Mouse (Mus musculus): Measurements from ENCODE around the gene 1700003F12Rik.

Gene 1700003F12Rik

DNA sequence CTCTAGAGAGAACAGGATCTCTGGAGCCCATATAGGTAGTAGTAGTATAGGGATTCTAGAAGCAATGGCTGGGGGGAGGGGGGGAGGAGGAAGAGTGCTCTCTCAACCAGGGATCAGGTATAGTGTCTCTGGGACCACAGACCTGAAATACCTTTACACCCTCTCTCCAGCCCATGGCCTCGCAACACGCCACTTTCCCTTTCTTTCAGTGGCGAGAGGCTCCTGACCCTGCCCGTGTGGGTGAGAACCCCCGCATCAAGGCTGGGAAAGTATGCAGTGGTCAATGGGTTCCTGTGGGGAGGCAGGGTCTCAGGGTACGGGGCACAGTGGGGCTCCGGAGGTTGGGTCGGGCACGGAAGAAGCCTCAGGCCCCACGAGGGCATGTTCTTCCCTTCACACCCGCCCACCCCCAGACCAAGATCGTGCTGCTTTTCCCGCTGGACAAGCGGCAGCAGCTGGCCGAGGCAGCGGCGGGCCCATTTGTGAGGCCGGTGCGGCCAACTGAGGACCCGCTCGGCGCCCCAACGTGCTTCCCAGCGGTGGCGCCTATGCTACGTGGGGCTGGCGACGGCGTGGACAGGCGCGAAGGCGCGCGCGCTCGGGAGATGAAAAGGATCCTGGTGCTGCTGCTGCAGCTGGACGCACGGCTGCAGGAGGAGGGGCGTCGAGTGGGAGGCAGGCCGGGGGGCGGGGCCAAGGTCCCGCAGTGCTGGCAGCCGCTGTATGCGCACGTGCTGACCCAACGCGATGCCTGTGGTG is 2.4 kb downstream of the 1700003F12Rik start:
- DNase-seq (ENCODE audit: extremely low spot score, low spot score): peak; percentile 83

DNA sequence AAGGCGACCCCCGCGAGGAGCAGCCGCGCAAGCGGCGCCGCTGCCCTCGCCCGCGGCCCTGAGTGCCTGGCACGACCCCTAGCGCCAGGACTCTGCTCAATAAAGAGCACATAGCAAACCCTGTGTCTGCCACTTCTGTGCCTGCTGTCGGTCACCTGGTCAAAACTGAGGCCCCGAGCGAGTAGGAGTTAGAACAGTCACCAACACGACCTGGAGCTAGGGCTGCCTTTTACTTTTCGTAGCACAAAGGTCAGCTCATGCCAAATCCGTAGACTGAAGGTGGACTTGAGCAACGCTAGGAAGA is 3.0 kb downstream of the 1700003F12Rik start:
- DNase-seq (ENCODE audit: extremely low spot score, low spot score): no peak

DNA sequence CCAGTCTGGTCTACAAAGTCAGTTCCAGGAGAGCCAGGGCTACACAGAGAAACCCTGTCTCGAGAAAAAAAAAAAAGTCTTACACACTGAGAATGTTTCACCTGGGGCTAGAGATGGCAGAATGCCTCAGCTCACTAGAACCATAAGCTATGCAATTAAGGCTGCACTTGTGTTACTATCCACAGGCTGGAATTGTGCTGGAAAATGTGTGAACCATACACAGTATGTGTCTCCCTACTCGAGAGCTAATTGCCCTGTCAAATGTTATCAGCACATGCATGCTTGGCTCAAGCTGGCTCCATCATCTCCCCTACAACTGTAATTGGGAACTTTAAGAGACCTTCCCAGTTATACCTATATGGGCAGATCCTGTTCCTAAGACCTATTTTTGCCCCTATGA is 4.1 kb downstream of the 1700003F12Rik start:
- DNase-seq (ENCODE audit: extremely low spot score, low spot score): no peak

DNA sequence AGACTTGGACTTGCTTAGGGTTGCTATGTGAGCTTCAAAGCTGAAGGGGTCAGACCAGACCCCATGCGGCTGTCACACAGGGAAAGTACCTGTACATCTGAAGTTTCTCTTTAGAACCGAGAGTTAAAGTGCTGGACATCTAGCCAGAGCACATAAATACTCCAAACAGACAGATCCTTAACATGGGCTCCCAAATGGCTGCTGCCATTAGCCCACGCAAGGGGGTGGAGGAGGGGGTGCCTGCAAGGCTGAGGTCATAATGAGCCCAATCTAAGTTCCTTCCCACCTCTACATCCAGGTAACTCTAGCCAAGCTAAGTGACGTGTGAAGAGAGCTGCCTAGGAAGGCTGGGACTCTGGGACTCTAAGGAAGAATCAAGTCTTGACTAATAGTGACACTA is 4.6 kb downstream of the 1700003F12Rik start, which contains the start of gene Actl10:
TSS of gene Actl10 (plus strand) at position 301 of the 400 bp plus-strand sequence.
- no peak for DNase-seq (ENCODE audit: extremely low spot score, low spot score)

DNA sequence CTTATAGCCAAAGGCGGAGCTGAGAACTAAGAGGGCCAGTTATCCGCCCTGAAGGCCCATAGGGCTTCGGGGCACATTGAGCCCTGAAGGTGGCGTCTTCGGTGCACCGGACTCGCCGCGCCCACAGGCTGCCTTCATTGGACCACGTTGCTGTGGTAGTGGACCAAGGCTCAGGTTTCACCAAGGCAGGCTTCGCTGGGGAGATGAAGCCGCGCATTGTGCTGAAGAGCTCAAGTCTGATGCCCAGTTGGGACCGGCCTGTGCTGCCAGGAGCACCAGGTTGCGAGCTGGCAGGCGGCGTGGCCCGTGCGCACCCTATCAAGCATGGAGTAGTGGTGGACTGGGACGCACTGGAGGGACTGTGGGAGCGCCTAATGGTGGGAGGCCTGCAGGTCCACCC is 5.0 kb downstream of the 1700003F12Rik start:
- DNase-seq (ENCODE audit: extremely low spot score, low spot score): no peak

DNA sequence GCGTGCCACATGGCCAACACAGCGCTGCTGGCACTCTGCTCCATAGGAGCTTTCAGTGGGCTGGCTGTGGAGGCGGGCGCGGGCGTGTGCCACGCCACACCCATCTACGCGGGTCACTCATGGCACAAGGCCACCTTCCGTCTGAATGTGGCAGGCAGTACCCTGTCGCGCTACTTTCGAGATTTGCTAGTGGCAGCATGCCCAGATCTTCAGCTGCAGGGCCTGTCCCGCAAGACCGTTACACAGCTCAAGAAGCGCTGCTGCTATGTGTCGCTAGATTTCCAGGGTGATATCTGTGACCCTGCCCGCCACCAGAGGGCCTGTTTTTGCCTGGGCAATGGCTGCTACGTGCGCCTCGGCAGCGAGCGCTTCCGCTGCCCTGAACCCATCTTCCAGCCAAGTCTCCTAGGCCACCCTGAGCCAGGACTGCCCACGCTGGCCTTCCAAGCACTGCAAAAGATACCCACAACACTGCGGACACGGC is 5.6 kb downstream of the 1700003F12Rik start:
- DNase-seq (ENCODE audit: extremely low spot score, low spot score): peak; percentile 61

DNA sequence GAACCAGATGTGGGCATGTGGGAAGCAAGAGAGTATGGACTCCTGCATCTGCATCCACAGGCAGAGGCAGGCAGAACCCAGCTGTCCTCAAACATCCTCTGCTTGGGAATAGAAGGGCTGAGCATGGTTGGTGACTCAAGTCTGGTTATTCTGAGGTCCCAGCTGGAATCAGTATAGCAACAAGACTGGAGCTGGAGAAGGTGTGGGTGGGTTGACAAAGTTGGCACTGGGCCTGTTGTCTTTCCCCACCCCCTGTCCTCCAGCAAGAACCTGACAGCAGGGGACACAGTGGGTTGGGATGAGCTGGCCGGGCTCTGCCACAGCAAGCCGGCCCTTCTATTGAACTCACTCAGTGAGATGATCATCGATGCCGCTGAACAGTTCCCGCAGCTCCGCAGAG is 8.3 kb downstream of the 1700003F12Rik start:
- DNase-seq (ENCODE audit: extremely low spot score, low spot score): no peak

DNA sequence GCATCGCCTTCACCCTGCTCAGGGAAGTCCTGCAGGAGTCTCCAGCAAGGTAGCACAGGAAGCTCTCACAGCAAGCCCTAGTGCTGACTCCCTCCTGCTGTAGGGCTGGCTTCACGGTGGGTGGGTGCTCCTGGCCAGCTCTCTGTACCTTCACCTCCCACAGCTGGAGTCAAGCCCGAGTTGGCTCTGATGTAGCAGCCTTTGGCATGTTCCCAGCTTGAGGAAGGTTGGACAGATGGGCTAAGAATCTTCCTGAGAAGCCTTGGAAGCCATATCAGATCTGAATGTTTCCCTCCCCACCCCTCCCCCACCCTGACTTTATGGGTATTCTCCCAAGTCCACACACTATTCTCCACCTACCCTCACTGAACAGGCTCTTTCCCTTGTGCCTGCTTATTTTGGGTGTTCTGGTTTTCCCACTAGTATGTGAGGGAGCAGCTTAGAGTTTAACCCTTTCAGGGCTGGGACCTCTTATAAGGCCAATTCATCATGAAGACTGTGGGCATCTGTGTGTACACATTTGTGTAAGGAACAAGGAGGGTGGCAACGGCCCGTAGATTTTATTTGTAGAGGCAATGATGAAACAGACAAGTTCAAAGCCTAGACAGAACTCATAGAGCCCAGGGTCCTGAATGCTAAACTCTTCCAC is 10.4 kb downstream of the 1700003F12Rik start:
- no peak for DNase-seq (ENCODE audit: extremely low spot score, low spot score)

DNA sequence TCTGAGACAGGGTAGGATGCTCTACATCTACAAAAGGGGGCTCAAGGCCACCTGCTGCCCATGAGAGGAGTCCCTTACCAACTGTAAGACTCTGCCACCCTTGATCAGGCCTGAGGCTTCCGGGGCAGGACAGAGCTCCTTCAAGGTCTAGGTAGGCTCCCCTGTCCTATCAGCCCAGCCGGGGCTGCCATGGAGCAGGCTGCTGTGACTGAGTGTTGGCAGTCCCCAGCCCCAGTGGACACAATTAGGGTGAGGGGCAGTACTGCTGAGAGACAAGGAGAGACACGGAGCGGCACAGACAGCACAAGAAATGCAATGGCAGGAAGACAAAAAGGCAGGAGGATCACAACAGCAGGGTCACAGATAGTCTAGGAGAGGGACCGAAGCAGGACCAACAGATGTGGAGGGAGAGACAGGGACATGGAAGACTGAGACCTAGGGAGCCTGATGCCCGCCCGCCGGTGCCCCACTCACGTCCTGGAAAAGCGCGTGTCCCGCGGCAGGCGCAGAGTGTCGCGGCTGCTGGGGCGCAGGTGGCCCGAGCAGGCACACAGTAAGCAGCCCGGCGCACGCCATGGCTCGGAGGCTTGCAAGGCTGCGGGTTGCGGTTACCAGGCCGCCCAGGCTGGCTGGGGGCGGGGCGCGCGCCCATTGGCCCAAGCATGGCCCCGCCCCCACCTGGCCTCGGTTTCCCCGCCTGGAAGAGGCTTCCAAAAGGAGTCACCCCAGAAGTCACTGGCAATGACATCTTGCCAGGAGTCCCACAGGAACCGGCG is 11.6 kb downstream of the 1700003F12Rik start, which contains the start of gene Necab3:
TSS of gene Necab3 (minus strand) at position 627 of the 776 bp plus-strand sequence.
- peak; percentile 57 for DNase-seq (ENCODE audit: extremely low spot score, low spot score)

DNA sequence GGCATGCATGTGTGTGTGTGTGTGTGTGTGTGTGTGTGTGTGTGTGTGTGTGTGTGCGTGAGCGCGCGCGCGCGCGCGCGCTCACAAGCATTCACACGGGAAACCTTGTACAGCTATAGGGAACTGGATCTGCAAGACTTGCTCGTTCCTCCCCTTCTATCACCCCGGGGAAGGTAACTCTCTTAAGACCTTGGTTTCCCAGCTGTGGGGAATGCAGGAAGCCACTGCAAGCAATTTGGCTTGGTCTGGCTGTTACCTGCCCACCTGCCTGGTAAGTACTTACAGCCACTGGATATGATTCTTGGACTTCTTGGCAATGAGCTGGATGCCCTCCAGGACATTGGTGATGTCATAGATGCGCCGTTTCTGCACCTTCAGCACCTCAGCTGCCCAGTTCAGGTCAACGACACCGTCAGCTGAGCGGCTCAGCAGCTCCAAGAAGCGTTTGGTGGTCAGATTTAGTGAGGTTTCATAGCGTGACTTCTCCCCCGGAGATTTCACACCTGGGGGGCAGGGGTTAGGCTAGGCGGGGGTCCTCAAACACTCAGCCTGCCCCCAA is 16.8 kb downstream of the 1700003F12Rik start:
- no peak for DNase-seq (ENCODE audit: extremely low spot score, low spot score)

DNA sequence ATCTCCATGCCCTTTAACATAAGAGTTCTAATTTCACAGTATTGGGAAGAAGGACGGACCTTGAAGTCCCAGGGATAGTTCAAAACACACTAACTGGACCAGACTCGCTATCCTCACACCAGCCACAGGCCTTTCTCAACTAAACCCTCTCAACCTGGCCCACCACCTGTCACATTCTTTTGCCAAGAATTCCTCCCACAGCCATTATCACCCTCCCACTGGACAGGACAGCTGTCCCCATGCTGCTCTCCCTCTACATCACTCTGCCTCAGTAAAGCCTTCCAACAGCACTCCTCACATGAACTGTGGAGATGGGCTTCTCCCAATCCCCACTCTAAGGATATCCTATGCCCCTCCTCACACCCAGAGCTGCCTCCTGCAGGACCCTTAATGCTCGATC is 18.7 kb downstream of the 1700003F12Rik start:
- no peak for DNase-seq (ENCODE audit: extremely low spot score, low spot score)

DNA sequence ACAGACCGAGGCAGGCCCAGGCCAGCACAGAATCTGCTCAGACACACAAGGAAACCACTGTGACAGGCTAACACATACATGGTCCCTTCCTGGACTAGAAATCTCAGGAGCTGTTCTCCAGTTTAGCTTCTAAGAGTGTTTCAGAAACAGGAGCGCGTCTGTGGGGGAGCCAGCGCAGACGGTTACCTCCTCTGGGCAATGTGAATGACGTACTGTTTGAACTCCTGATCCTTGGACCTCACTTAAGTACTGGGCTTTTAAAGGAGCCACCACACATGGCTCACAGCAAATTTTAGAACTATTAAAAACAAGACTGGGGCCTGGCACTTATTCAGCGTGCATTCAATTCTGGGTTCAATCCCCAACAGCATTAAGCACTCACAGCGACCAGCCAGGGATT is 19.8 kb downstream of the 1700003F12Rik start:
- DNase-seq (ENCODE audit: extremely low spot score, low spot score): no peak

DNA sequence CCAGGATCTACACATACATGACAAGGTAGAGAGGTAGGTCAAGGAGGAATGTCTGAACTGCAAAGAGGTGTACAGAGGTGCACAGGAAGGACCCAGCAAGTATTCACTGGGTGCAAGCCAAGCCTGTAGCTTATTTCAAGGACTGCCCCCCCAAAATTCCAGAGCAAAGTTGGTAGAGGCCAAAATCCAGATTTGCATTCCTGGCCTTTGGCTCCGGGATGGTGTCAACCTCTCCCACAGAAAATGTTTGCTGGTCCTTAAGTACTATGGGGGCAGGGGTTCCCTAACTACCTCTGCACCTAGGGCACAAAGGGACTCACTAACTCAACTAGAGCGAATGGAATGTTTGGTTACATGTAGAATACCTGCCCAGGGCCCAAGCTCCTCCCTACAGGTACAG is 20.9 kb downstream of the 1700003F12Rik start:
- no peak for DNase-seq (ENCODE audit: extremely low spot score, low spot score)

DNA sequence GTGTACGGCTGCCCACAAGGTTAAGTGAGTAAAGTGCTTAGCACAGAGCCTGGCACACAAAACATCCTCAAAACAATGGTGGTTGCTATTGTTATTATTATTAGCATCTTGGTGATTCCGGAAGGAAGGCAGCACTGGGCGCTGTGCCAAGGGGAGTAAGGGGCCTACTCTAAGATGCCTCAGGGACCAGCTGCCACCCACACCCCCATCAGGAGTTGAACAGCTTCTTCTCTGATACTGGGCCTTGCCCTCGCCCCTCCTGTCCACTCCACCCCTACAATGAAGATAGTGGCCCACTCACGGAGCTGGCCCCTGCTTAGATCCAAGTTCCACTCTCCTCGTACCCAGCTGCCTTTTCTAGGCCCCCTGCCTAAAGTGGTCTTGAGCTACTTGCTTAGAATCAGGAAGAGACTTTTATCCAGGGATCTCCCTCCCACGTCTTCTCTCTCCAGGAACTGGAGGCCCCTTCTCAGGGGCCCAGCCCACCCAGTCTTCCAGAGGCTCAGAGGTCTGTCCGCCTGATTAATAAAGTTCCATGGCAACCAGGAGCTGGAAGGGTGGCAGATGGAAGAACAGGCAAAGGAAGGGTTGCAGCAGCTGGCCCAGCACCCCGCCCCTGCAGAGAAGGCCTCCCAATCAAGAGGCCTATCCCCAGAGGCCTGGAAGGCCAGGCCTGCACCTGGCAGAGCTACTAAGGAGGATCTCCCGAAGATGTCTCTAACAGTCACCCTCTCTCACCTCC is 21.6 kb downstream of the 1700003F12Rik start:
- DNase-seq (ENCODE audit: extremely low spot score, low spot score): peak; percentile 62

DNA sequence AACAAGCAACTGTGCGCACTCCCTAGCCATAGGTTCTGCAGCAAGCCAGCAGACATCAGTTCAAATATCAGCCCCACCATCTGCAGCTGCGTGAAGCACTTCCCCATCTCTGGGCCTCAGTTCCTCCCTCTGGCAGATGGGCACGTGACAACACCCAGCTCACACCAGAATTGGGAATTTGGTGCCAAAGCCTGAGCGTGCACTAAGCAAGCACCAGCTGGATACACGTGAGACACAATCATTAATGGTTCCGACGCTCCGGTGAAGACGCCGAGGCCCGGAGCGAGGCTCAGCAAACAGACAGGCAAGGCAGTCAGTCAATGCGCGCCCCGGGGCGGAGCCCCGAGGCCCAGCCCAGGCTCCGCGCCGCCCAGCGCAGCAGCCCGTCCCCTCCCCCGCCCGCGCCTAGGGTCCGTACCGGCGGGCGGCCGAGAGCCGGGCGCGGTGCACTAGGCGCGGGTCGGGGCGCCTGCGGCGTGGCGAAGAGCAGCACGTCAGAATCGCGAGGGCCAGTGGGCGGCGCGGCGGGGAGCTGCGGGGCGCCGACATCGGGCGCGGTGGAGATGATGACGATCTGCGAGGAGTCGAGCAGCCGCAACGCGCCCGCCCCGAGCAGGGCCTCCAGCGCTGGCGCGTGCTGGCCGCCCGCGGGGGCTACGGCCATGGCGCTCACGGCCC is 22.3 kb downstream of the 1700003F12Rik start:
- peak; percentile 76 for DNase-seq (ENCODE audit: extremely low spot score, low spot score)

DNA sequence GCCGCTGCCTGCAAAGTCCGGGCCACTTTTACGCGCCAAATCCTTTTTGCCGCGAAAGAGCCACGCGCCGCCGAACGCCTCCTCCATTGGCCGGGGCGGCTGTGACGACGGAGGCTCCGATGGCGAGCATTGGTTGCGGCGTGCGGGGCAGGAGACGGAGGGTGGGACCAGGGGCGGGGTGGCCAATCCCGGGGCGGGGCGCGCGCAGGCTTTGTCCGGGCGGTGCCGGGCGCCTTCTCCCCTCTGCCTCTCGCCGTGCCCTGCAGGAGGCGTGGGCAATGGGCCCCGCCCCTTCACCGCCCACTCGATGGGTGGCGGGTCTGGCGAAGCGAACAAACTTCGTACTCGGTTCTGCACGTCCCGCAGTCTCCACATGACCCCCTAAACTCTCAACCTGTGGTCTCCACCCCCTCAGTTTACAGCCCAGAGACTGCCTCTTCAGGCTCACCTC is 23.0 kb downstream of the 1700003F12Rik start, which contains the start of gene E2f1:
TSS of gene E2f1 (minus strand) at position 57 of the 451 bp plus-strand sequence.
- DNase-seq (ENCODE audit: extremely low spot score, low spot score): peak; percentile 98

DNA sequence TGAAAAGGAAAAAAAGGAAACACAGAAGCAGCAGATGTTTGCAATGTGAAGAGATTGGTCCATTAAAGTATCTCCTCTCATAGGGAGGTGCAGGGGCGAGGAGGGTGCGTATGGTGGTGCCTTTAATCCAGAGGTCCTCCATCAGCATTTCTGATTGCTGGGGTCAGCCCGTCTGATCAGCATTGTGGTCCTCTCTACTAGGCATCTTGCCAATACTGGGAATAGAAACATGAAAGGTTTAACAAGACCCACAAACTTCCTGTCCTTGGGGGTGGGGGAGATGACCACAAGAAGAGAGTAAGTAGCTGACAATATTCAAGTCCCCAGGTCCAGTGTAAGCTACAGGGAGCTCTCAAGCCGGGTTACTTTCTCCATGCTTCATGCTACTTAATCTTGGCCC is 23.8 kb downstream of the 1700003F12Rik start:
- no peak for DNase-seq (ENCODE audit: extremely low spot score, low spot score)

DNA sequence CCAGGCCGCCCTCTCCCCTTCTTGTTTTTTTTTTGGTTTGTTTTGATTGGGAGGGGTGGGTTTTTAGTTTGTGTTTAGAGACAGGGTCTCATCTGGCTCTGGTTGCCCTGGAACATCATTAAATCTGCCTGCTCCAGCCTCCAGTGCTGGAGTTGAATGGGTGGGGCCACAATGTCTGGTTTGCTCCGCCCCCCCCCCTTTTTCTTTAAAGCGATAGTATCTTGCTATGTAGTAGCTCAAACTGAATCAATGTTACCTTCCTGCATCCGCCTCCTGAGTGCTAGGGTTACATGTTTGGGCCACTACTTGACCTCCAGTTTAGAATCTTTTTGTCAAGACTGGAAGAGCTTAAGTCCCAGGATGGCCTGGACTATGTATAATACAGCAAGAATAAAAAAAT is 24.4 kb downstream of the 1700003F12Rik start:
- no peak for DNase-seq (ENCODE audit: extremely low spot score, low spot score)

DNA sequence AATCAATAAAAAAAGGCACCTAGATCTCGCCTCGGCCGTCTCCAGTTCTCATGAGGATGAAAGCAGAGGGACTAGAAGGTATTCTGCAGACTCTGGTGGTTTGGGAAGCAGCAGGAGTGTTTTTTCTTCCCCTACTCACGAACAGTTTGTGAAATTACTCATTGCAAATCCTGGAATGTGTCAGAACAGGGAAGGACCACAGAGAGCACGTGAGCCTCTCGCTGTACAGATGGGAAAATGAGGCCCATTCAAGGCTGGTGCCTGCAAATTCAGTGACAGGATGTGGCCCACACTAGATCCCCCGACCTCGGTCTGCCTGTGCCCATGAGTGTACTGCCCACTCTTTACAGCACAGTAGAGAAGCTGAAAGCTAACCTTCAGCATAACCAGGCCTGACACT is 25.1 kb downstream of the 1700003F12Rik start:
- no peak for DNase-seq (ENCODE audit: extremely low spot score, low spot score)

DNA sequence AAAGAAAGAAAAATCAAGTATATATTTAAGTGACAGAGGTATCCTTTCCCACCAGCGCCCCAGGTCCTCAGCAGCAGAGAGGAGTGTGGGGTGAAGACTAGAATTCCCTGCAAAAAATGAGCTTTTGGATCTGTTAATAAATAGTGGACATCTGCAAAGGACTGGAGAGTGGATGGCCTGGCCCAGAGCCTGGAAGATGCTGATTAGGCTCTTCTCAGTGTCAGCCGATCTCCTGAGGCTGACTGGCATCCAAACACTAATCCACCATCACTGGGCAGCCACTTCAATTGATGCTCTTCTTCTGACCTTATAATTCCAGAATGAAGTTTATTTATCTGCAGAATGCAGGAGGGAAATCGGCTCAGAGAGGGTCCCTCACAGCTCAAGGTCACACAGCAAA is 26.1 kb downstream of the 1700003F12Rik start:
- no peak for DNase-seq (ENCODE audit: extremely low spot score, low spot score)

Measured in neural tube, embryonic 10.5 days (tissue).